Mouse (Mus musculus) stomach, embryonic 14.5 days (tissue): Measurements from ENCODE around the gene Pspc1. TPM values are rescaled to one million over a fixed set of nuclear protein-coding genes. Genes with fewer than 3 reads are reported as not detected.

Source experiments
- ATAC-seq: fragments of 200-750 bp; cut with Nextera tagmentation; 2 replicates; pipeline ENCODE4 v1.8.0; 2017; ENCODE audit warnings: low read depth, moderate TSS enrichment; ENCODE audit not compliant: insufficient number of reproducible peaks, insufficient read depth, low FRiP score
- H3K27ac ChIP-seq: fragments of 300-500 bp; sonication (generic); 2 replicates; pipeline ENCODE4 v1.5.1; 2014; ENCODE audit warnings: mild to moderate bottlenecking, low read length, moderate library complexity, mixed read lengths
- H3K27me3 ChIP-seq: fragments of 300-500 bp; sonication (generic); 2 replicates; pipeline ENCODE4 v1.6.1; 2014; ENCODE audit warnings: low read length, control low read depth, mixed read lengths; ENCODE audit not compliant: control insufficient read depth, insufficient read depth
- H3K36me3 ChIP-seq: fragments of 300-500 bp; sonication (generic); 2 replicates; pipeline ENCODE4 v1.6.1; 2014; ENCODE audit warnings: mild to moderate bottlenecking, control low read depth, low read length, moderate library complexity, mixed read lengths; ENCODE audit not compliant: control insufficient read depth, insufficient read depth
- H3K4me1 ChIP-seq: fragments of 300-500 bp; sonication (generic); 2 replicates; pipeline ENCODE4 v1.6.1; 2014; ENCODE audit warnings: low read length, control low read depth, mixed read lengths; ENCODE audit not compliant: control insufficient read depth, insufficient read depth
- H3K4me2 ChIP-seq: fragments of 300-500 bp; sonication (generic); replicated peaks from 2 replicates; pipeline ENCODE4 v1.6.1; 2014; ENCODE audit warnings: low read depth, low read length, control low read depth
- H3K4me3 ChIP-seq: fragments of 300-500 bp; sonication (generic); 2 replicates; pipeline ENCODE4 v1.5.1; 2014; ENCODE audit warnings: low read depth, low read length, control low read depth
- H3K9ac ChIP-seq: fragments of 300-500 bp; sonication (generic); replicated peaks from 2 replicates; pipeline ENCODE4 v1.6.1; 2014; ENCODE audit warnings: low read depth, mild to moderate bottlenecking, control low read depth, low read length, moderate library complexity, mixed read lengths
- H3K9me3 ChIP-seq: fragments of 300-500 bp; sonication (generic); 2 replicates; pipeline ENCODE4 v1.6.1; 2016; ENCODE audit warnings: low read depth, low read length, control low read depth; ENCODE audit not compliant: control insufficient read depth
- WGBS: fragments of 180-500 bp; shearing (Covaris S2); extraction: QIAGEN DNeasy Blood & Tissue Kit; methylation state at CpG from one replicate; pipeline ENCODE4 v1.1.7; 2014; 5-methylcytosine and 5-hydroxymethylcytosine counted together
- polyA plus RNA-seq: library from polyadenylated mRNA; unstranded; fragments of >200 nt; fragmentation: Nextera tagmentation; extraction: Ambion mirVana; gene quantifications from 2 replicates; pipeline ENCODE4 v1.2.1, GENCODE M21; 2014

Pspc1 gene
- polyA plus RNA-seq, 1 experiment from 2014 or later, result 36.8 TPM

DNA sequence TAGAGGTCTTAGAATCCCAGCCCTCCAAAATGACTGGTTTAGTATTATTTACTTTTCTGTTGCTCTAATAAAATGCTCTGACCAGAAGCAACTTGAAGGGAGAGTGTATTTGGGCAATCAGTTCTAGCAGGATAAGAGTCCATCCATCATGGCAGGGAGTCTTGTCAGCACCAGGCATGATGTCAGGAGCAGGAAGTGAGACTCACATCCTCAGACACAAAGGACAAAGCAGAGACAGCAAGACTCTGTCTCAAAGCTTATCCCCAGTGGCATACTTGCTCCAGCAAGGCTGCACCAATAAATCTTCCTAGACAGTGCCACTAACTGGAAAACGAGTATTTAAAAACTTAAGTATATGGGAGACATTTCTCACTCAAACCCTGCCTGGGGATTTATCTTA, 92.7 kb downstream of the Pspc1 start:
- 11% methylated on average over 1 of the region's 1 CpGs for WGBS
- Histone ChIP-seq H3K27me3 (no peaks in the 10 kb centered on the region), H3K4me1 (no peaks in the 10 kb centered on the region), H3K9me3 (no peaks in the 10 kb centered on the region), H3K9ac (no peak overlapping the region), H3K36me3 (peaks cover 59% of the 10 kb centered on the region), H3K27ac (no peak overlapping the region), H3K4me3 (no peak overlapping the region), H3K4me2 (no peak overlapping the region)
- no peak for ATAC-seq

Other genes starting within 250 kb of the Pspc1 start
- gene Cenpj, start 202.9 kb downstream of the Pspc1 start, polyA plus RNA-seq, result 8.9 and 9.4 TPM in 2 replicates
- gene Parp4, start 202.7 kb downstream of the Pspc1 start, polyA plus RNA-seq, result 7.8 and 10.1 TPM in 2 replicates
- gene Mphosph8, start 110.1 kb downstream of the Pspc1 start, polyA plus RNA-seq, result 30.0 and 35.9 TPM in 2 replicates
- 27.6 and 27.8 TPM in 2 replicates for gene Zmym5, start 33.4 kb upstream of the Pspc1 start, polyA plus RNA-seq
- 47.3 and 54.0 TPM in 2 replicates for gene Zmym2, start 108.3 kb upstream of the Pspc1 start, polyA plus RNA-seq